Mouse (Mus musculus): Measurements from ENCODE around the gene Med13l. TPM values are rescaled to one million over a fixed set of nuclear protein-coding genes. Genes with fewer than 3 reads are reported as not detected.

Med13l gene
- polyA plus RNA-seq, 1 experiment from 2014 or later, result 15.3 TPM

- 59% methylated on average over 1 of the region's 1 CpGs for WGBS
- H3K27me3 ChIP-seq, result no peaks in the 10 kb centered on the region
- H3K4me2 ChIP-seq, result no peak overlapping the region
- H3K9ac ChIP-seq, result no peak overlapping the region
- H3K36me3 ChIP-seq, result peaks cover 76% of the 10 kb centered on the region
- ATAC-seq (ENCODE audit: low FRiP score), result no peak
- peaks cover 12% of the 10 kb centered on the region for H3K9me3 ChIP-seq
- H3K4me1 ChIP-seq (replicated peaks), result 0 out of 2 replicates have a peak, but pooled peaks cover 2% of the 10 kb centered on the region
- H3K27ac ChIP-seq, result no peak overlapping the region
- no peak overlapping the region for H3K4me3 ChIP-seq
These were observed 177.1 kb downstream of the Med13l start for GRCm38 (mm10) chr5:118737548-118737947.

GRCm38 (mm10) chr5:118743067-118743466 lies 182.6 kb downstream of the Med13l start:
- no peaks in the 10 kb centered on the region for H3K27me3 ChIP-seq
- ATAC-seq (ENCODE audit: low FRiP score), result no peak
- no peak overlapping the region for H3K27ac ChIP-seq
- H3K4me1 ChIP-seq (replicated peaks), result no peaks in the 10 kb centered on the region
- no peak overlapping the region for H3K4me2 ChIP-seq
- H3K9ac ChIP-seq, result no peak overlapping the region
- H3K36me3 ChIP-seq, result peaks cover 90% of the 10 kb centered on the region
- no peak overlapping the region for H3K4me3 ChIP-seq
- WGBS, result 98% methylated on average over 2 of the region's 2 CpGs
- H3K9me3 ChIP-seq, result peaks cover 12% of the 10 kb centered on the region

GRCm38 (mm10) chr5:118747026-118747425 lies 186.5 kb downstream of the Med13l start:
- 92% methylated on average over 10 of the region's 10 CpGs for WGBS
- Histone ChIP-seq H3K9me3 (no peaks in the 10 kb centered on the region), H3K36me3 (peaks cover 88% of the 10 kb centered on the region), H3K4me1 (replicated peaks) (no peaks in the 10 kb centered on the region), H3K9ac (no peak overlapping the region), H3K27me3 (no peaks in the 10 kb centered on the region), H3K4me3 (no peak overlapping the region), H3K27ac (no peak overlapping the region), H3K4me2 (no peak overlapping the region)
- ATAC-seq (ENCODE audit: low FRiP score), result no peak

- H3K4me1 ChIP-seq (replicated peaks), result peaks cover 21% of the 10 kb centered on the region
- H3K4me3 ChIP-seq, result no peak overlapping the region
- no peak overlapping the region for H3K27ac ChIP-seq
- no peaks in the 10 kb centered on the region for H3K27me3 ChIP-seq
- H3K4me2 ChIP-seq, result no peak overlapping the region
- no peak overlapping the region for H3K9ac ChIP-seq
- peaks cover 89% of the 10 kb centered on the region for H3K36me3 ChIP-seq
- H3K9me3 ChIP-seq, result no peaks in the 10 kb centered on the region
- 65% methylated on average over 13 of the region's 13 CpGs for WGBS
- ATAC-seq (ENCODE audit: low FRiP score), result no peak
These were observed 191.1 kb downstream of the Med13l start for GRCm38 (mm10) chr5:118751446-118752179.

GRCm38 (mm10) chr5:118752868-118753267 lies 192.4 kb downstream of the Med13l start:
- H3K36me3 ChIP-seq, result peaks cover 91% of the 10 kb centered on the region
- peaks cover 21% of the 10 kb centered on the region for H3K4me1 ChIP-seq (replicated peaks)
- no peak overlapping the region for H3K4me3 ChIP-seq
- H3K27me3 ChIP-seq, result no peaks in the 10 kb centered on the region
- WGBS, result 97% methylated on average over 3 of the region's 3 CpGs
- no peak for ATAC-seq (ENCODE audit: low FRiP score)
- H3K9ac ChIP-seq, result no peak overlapping the region
- H3K27ac ChIP-seq, result peak overlapping the region; percentile 70; the same call in 1 of the 2 replicates
- no peaks in the 10 kb centered on the region for H3K9me3 ChIP-seq
- H3K4me2 ChIP-seq, result no peak overlapping the region

GRCm38 (mm10) chr5:118753471-118754044 lies 193.1 kb downstream of the Med13l start:
- Histone ChIP-seq H3K36me3 (peaks cover 94% of the 10 kb centered on the region), H3K4me2 (no peak overlapping the region), H3K4me3 (no peak overlapping the region), H3K27me3 (no peaks in the 10 kb centered on the region), H3K4me1 (replicated peaks) (peaks cover 21% of the 10 kb centered on the region), H3K9me3 (no peaks in the 10 kb centered on the region), H3K9ac (no peak overlapping the region), H3K27ac (peak overlapping the region; percentile 70)
- ATAC-seq (ENCODE audit: low FRiP score), result no peak
- WGBS, result 74% methylated on average over 10 of the region's 10 CpGs

- Histone ChIP-seq H3K4me1 (replicated peaks) (peaks cover 21% of the 10 kb centered on the region), H3K4me3 (no peak overlapping the region), H3K27ac (peak overlapping the region; percentile 70), H3K27me3 (no peaks in the 10 kb centered on the region), H3K4me2 (no peak overlapping the region), H3K36me3 (peaks cover 94% of the 10 kb centered on the region), H3K9me3 (no peaks in the 10 kb centered on the region), H3K9ac (no peak overlapping the region)
- WGBS, result 68% methylated on average over 4 of the region's 4 CpGs
- no peak for ATAC-seq (ENCODE audit: low FRiP score)
These were observed 193.8 kb downstream of the Med13l start for GRCm38 (mm10) chr5:118754191-118754759.

- Histone ChIP-seq H3K9ac (no peak overlapping the region), H3K27me3 (no peaks in the 10 kb centered on the region), H3K4me2 (no peak overlapping the region), H3K27ac (no peak overlapping the region), H3K4me3 (no peak overlapping the region), H3K9me3 (no peaks in the 10 kb centered on the region), H3K36me3 (peaks cover 94% of the 10 kb centered on the region), H3K4me1 (replicated peaks) (peaks cover 21% of the 10 kb centered on the region)
- WGBS, result 73% methylated on average over 2 of the region's 2 CpGs
- no peak for ATAC-seq (ENCODE audit: low FRiP score)
These were observed 195.6 kb downstream of the Med13l start for GRCm38 (mm10) chr5:118756078-118756477.

- Histone ChIP-seq H3K9ac (no peak overlapping the region), H3K4me3 (no peak overlapping the region), H3K9me3 (no peaks in the 10 kb centered on the region), H3K27ac (no peak overlapping the region), H3K4me1 (replicated peaks) (peaks cover 21% of the 10 kb centered on the region), H3K36me3 (peaks cover 96% of the 10 kb centered on the region), H3K4me2 (no peak overlapping the region), H3K27me3 (no peaks in the 10 kb centered on the region)
- no peak for ATAC-seq (ENCODE audit: low FRiP score)
- 73% methylated on average over 17 of the region's 17 CpGs for WGBS
These were observed 197.2 kb downstream of the Med13l start for GRCm38 (mm10) chr5:118757396-118758301.

- no peaks in the 10 kb centered on the region for H3K9me3 ChIP-seq
- H3K27ac ChIP-seq, result no peak overlapping the region
- no peaks in the 10 kb centered on the region for H3K4me1 ChIP-seq (replicated peaks)
- no peak for ATAC-seq (ENCODE audit: low FRiP score)
- H3K4me3 ChIP-seq, result no peak overlapping the region
- H3K27me3 ChIP-seq, result no peaks in the 10 kb centered on the region
- H3K9ac ChIP-seq, result no peak overlapping the region
- no peak overlapping the region for H3K4me2 ChIP-seq
- WGBS, result 94% methylated on average over 10 of the region's 10 CpGs
- H3K36me3 ChIP-seq, result peaks cover 84% of the 10 kb centered on the region
These were observed 200.5 kb downstream of the Med13l start for GRCm38 (mm10) chr5:118760986-118761385.

GRCm38 (mm10) chr5:118762499-118763185 lies 202.2 kb downstream of the Med13l start:
- ATAC-seq (ENCODE audit: low FRiP score), result no peak
- WGBS, result 88% methylated on average over 18 of the region's 18 CpGs
- Histone ChIP-seq H3K4me1 (replicated peaks) (no peaks in the 10 kb centered on the region), H3K4me3 (no peak overlapping the region), H3K27me3 (no peaks in the 10 kb centered on the region), H3K27ac (no peak overlapping the region), H3K36me3 (peaks cover 73% of the 10 kb centered on the region), H3K4me2 (no peak overlapping the region), H3K9ac (no peak overlapping the region), H3K9me3 (no peaks in the 10 kb centered on the region)

Data from hindbrain, embryonic 13.5 days (tissue).